Mouse (Mus musculus) cortical plate, adult 2 months (tissue): ENCODE data around the gene Fbxl19.

ENCODE experiments used
- CTCF ChIP-seq: fragments of 200-500 bp; IDR thresholded peaks from 2 replicates; pipeline ENCODE4 v1.5.1; 2011; ENCODE audit warnings: mild to moderate bottlenecking, control low read depth, low read length; ENCODE audit not compliant: insufficient read depth; ENCODE audit errors: extremely low read depth
- POLR2A ChIP-seq: fragments of 200-500 bp; IDR thresholded peaks from 2 replicates; pipeline ENCODE4 v1.6.1; 2011; ENCODE audit warnings: mild to moderate bottlenecking, low read length, control low read depth; ENCODE audit not compliant: insufficient read depth; ENCODE audit errors: extremely low read depth

DNA sequence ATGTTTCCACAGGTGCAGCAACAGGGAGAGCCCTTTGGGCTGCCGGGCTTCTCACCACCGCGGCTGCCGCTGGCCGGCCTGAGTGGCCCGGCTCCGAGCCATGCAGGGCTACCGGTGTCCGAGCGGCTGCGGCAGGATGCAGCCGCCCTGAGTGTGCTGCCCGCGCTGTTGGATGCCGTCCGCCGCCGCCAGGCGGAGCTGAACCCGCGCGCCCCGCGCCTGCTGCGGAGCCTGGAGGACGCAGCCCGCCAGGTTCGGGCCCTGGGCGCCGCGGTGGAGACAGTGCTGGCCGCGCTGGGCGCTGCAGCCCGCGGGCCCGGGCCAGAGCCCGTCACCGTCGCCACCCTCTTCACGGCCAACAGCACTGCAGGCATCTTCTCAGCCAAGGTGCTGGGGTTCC is 27.4 kb upstream of the Fbxl19 start:
- 0 out of 2 replicates have a peak, but pooled peaks have one; percentile 16 for TF ChIP-seq CTCF
- no peak for TF ChIP-seq POLR2A
